Comparison of ENCODE assay signal across 7 mouse cellular contexts in genomic region chr11:61492749-61493401, GRCm38 (mm10). TPM values are rescaled to one million over a fixed set of nuclear protein-coding genes. Genes with fewer than 3 reads are reported as not detected.
A peak's percentile ranks its signal among the peaks of the same experiment; 100 is the strongest.
DNase-seq lines count a peak whose midpoint lies in the region; ATAC-seq and TF ChIP-seq lines count a peak whose summit lies in the region.

No protein-coding gene starts in this region.

- H3K4me2 ChIP-seq in lung, postnatal 0 days (replicated peaks; ENCODE audit: low read depth, low read length), result peak overlapping the region; percentile 88
- H3K4me2 ChIP-seq in forebrain, embryonic 12.5 days, result peak overlapping the region; percentile 85
- peak overlapping the region; percentile 81 for H3K4me2 ChIP-seq in limb, embryonic 12.5 days
- peak overlapping the region; percentile 62 for H3K4me2 ChIP-seq in stomach, embryonic 15.5 days

- H3K27me3 ChIP-seq in lung, postnatal 0 days (replicated peaks; ENCODE audit: insufficient read depth, low read length), result no peaks in the 10 kb centered on the region
- no peaks in the 10 kb centered on the region for H3K27me3 ChIP-seq in forebrain, embryonic 12.5 days
- H3K27me3 ChIP-seq in limb, embryonic 12.5 days, result no peaks in the 10 kb centered on the region
- no peaks in the 10 kb centered on the region for H3K27me3 ChIP-seq in stomach, embryonic 15.5 days (replicated peaks)

- H3K36me3 ChIP-seq in lung, postnatal 0 days (ENCODE audit: insufficient read depth, low read length), result peaks cover 24% of the 10 kb centered on the region; the same call in 1 of the 2 replicates
- H3K36me3 ChIP-seq in forebrain, embryonic 12.5 days (replicated peaks), result peaks cover 48% of the 10 kb centered on the region
- peaks cover 52% of the 10 kb centered on the region for H3K36me3 ChIP-seq in limb, embryonic 12.5 days
- H3K36me3 ChIP-seq in stomach, embryonic 15.5 days, result peaks cover 33% of the 10 kb centered on the region

- TF ChIP-seq EP300 in lung, postnatal 0 days (IDR thresholded peaks at IDR 0.05), result no peak

- no peaks in the 10 kb centered on the region for H3K9me3 ChIP-seq in lung, postnatal 0 days (ENCODE audit: low read length)
- no peaks in the 10 kb centered on the region for H3K9me3 ChIP-seq in forebrain, embryonic 12.5 days
- no peaks in the 10 kb centered on the region for H3K9me3 ChIP-seq in limb, embryonic 12.5 days
- H3K9me3 ChIP-seq in stomach, embryonic 15.5 days, result no peaks in the 10 kb centered on the region

- DNase-seq in lung, postnatal 0 days (ENCODE audit: low spot score), result peak; percentile 28
- no peak for DNase-seq in lung, postnatal 4 days
- DNase-seq in adrenal gland, adult 18-20 months (ENCODE audit: low spot score in 2 of 2), result no peak
- no peak for DNase-seq in thymus, postnatal 4 days

- peak overlapping the region; percentile 83 for H3K4me3 ChIP-seq in lung, postnatal 0 days (ENCODE audit: low read depth, low read length)
- peak overlapping the region; percentile 86 for H3K4me3 ChIP-seq in forebrain, embryonic 12.5 days (replicated peaks)
- H3K4me3 ChIP-seq in limb, embryonic 12.5 days (replicated peaks), result peak overlapping the region; percentile 87
- peak overlapping the region; percentile 57 for H3K4me3 ChIP-seq in stomach, embryonic 15.5 days (replicated peaks)

- WGBS in lung, postnatal 0 days, result 57% methylated on average over 12 of the region's 12 CpGs
- WGBS in forebrain, embryonic 12.5 days, result 86% methylated on average over 12 of the region's 12 CpGs
- WGBS in limb, embryonic 12.5 days, result 76% methylated on average over 12 of the region's 12 CpGs
- 63% methylated on average over 12 of the region's 12 CpGs for WGBS in stomach, embryonic 15.5 days

- ATAC-seq in lung, postnatal 0 days, result no peak
- ATAC-seq in forebrain, embryonic 12.5 days (ENCODE audit: low FRiP score), result no peak
- no peak for ATAC-seq in limb, embryonic 12.5 days (ENCODE audit: insufficient number of reproducible peaks, insufficient read depth, low FRiP score, low TSS enrichment, low read depth)
- ATAC-seq in stomach, embryonic 15.5 days (ENCODE audit: insufficient read depth, low FRiP score, low read depth), result no peak

- peak overlapping the region; percentile 69; the same call in 1 of the 2 replicates for H3K9ac ChIP-seq in lung, postnatal 0 days (replicated peaks; ENCODE audit: low read depth)
- H3K9ac ChIP-seq in forebrain, embryonic 12.5 days, result peak overlapping the region; percentile 92
- peak overlapping the region; percentile 85 for H3K9ac ChIP-seq in limb, embryonic 12.5 days (replicated peaks)
- peak overlapping the region; percentile 47 for H3K9ac ChIP-seq in stomach, embryonic 15.5 days

- peak; percentile 18; the same call in 1 of the 2 replicates for TF ChIP-seq CTCF in lung, postnatal 0 days (IDR thresholded peaks at IDR 0.05)

- peaks cover 10% of the 10 kb centered on the region; the same call in 1 of the 2 replicates for H3K4me1 ChIP-seq in lung, postnatal 0 days (ENCODE audit: insufficient read depth, low read depth, low read length)
- peaks cover 31% of the 10 kb centered on the region for H3K4me1 ChIP-seq in forebrain, embryonic 12.5 days
- peaks cover 20% of the 10 kb centered on the region for H3K4me1 ChIP-seq in limb, embryonic 12.5 days (replicated peaks)
- peaks cover 25% of the 10 kb centered on the region; the same call in 1 of the 2 replicates for H3K4me1 ChIP-seq in stomach, embryonic 15.5 days

- peak overlapping the region; percentile 84 for H3K27ac ChIP-seq in lung, postnatal 0 days (ENCODE audit: low read length)
- 0 out of 2 replicates have a peak overlapping the region, but pooled peaks have one; percentile 89 for H3K27ac ChIP-seq in forebrain, embryonic 12.5 days
- H3K27ac ChIP-seq in limb, embryonic 12.5 days, result 0 out of 2 replicates have a peak overlapping the region, but pooled peaks have one; percentile 88
- H3K27ac ChIP-seq in stomach, embryonic 15.5 days, result no peak overlapping the region

RNA-seq across cellular contexts. Expression of gene Mapk7, which starts 1.3 kb away (rescaled TPM):
- 36.2 and 39.5 TPM in 2 replicates for polyA plus RNA-seq in lung, postnatal 0 days (2015; fragmentation: Nextera tagmentation; extraction: Ambion mirVana)
- polyA plus RNA-seq in forebrain, embryonic 12.5 days (2016; fragmentation: Nextera tagmentation; extraction: Ambion mirVana), result 93.4 and 95.7 TPM in 2 replicates
- 85.0 and 93.7 TPM in 2 replicates for polyA plus RNA-seq in limb, embryonic 12.5 days (2016; fragmentation: Nextera tagmentation; extraction: Ambion mirVana)
- 47.1 and 50.8 TPM in 2 replicates for polyA plus RNA-seq in stomach, embryonic 15.5 days (2015; fragmentation: Nextera tagmentation; extraction: Ambion mirVana)
- 10 to 100 TPM; 15.3 to 16.0 TPM for total RNA-seq in adrenal gland, adult 18-20 months (2021)

RNA-seq across cellular contexts. Expression of gene Mfap4, which starts 7.6 kb away (rescaled TPM):
- polyA plus RNA-seq in lung, postnatal 0 days (2015; fragmentation: Nextera tagmentation; extraction: Ambion mirVana), result 2,152 and 2,309 TPM in 2 replicates
- 66.9 and 69.4 TPM in 2 replicates for polyA plus RNA-seq in forebrain, embryonic 12.5 days (2016; fragmentation: Nextera tagmentation; extraction: Ambion mirVana)
- polyA plus RNA-seq in limb, embryonic 12.5 days (2016; fragmentation: Nextera tagmentation; extraction: Ambion mirVana), result 198 and 239 TPM in 2 replicates
- polyA plus RNA-seq in stomach, embryonic 15.5 days (2015; fragmentation: Nextera tagmentation; extraction: Ambion mirVana), result 316 and 323 TPM in 2 replicates
- 1 to 10 TPM; 4.8 to 5.6 TPM for total RNA-seq in adrenal gland, adult 18-20 months (2021)

RNA-seq across cellular contexts. Expression of gene B9d1, which starts 12.1 kb away (rescaled TPM):
- polyA plus RNA-seq in lung, postnatal 0 days (2015; fragmentation: Nextera tagmentation; extraction: Ambion mirVana), result 16.8 and 17.1 TPM in 2 replicates
- polyA plus RNA-seq in forebrain, embryonic 12.5 days (2016; fragmentation: Nextera tagmentation; extraction: Ambion mirVana), result 34.6 and 35.6 TPM in 2 replicates
- 37.5 and 38.5 TPM in 2 replicates for polyA plus RNA-seq in limb, embryonic 12.5 days (2016; fragmentation: Nextera tagmentation; extraction: Ambion mirVana)
- 26.5 and 27.9 TPM in 2 replicates for polyA plus RNA-seq in stomach, embryonic 15.5 days (2015; fragmentation: Nextera tagmentation; extraction: Ambion mirVana)
- 10 to 100 TPM; 14.4 to 14.8 TPM for total RNA-seq in adrenal gland, adult 18-20 months (2021)

RNA-seq across cellular contexts. Expression of gene Rnf112, which starts 38.9 kb away (rescaled TPM):
- polyA plus RNA-seq in lung, postnatal 0 days (2015; fragmentation: Nextera tagmentation; extraction: Ambion mirVana), result 0.24 and 0.32 TPM in 2 replicates
- polyA plus RNA-seq in forebrain, embryonic 12.5 days (2016; fragmentation: Nextera tagmentation; extraction: Ambion mirVana), result 7.2 and 7.7 TPM in 2 replicates
- polyA plus RNA-seq in limb, embryonic 12.5 days (2016; fragmentation: Nextera tagmentation; extraction: Ambion mirVana), result 0.63 and 0.69 TPM in 2 replicates
- 3.0 and 3.2 TPM in 2 replicates for polyA plus RNA-seq in stomach, embryonic 15.5 days (2015; fragmentation: Nextera tagmentation; extraction: Ambion mirVana)
- total RNA-seq in adrenal gland, adult 18-20 months (2021), result 1 to 10 TPM; 1.2 to 1.3 TPM
